In the genomic region with DNA sequence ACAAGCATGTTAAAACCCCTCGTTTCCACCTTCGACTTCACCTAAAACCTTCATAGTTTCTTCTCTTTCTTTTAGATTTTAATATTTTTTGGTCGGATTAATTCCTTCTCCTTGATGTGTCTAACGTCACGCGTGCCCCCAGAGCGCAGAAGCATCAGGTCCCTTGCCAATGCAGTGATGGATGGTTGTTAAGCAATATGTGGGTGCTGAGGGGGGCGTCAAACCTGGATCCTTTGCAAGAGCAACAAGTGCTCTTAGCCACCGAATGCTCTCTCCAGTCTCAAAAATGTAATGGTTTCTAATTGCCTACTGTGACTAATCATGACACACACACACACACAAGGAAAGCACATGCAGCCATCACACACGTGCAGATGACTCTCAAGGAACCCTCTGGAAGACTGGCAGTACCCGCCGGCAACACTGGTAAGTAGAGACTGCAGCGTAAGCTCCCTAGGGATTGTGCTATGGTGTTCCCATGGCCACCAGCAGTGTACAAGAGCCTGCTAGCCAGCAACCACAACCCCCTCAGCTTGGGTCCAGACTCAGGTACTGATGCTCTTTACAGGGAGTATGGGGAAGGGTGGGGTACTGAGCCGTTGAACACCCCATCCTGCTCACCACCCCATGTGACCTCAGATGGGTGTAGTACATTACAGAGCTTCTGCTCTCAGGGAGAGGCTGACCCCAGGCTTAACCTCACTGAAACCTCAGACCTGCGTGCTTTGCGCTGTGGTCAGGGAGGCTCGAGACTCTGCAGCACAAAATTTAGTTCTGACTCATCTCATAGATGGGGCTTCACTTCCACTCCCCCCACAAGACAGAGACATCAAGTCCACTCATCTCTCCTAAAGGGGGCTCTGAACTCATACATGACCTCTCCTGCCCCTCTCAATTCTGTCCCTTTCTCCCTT, we compare ENCODE assay signal across 15 mouse cellular contexts. TPM values are rescaled to one million over a fixed set of nuclear protein-coding genes. Genes with fewer than 3 reads are reported as not detected.
DNase-seq lines count a peak whose midpoint lies in the region; ATAC-seq and TF ChIP-seq lines count a peak whose summit lies in the region.
"Had no signal": no experiment of that assay in that cellular context is flagged by ENCODE, and none has a peak within 500 bp of the region (broad histone marks: within the 10 kb centered on the region; RNA-seq: fewer than 3 reads in every experiment).

No protein-coding gene starts in this region.

- H3K27me3 ChIP-seq in limb, embryonic 15.5 days: no peaks in the 10 kb centered on the region
- H3K27me3 ChIP-seq in limb, embryonic 10.5 days (ENCODE audit: low read depth, poor library complexity, severe bottlenecking): no peaks in the 10 kb centered on the region
- H3K27me3 ChIP-seq in forebrain, postnatal 0 days (ENCODE audit: insufficient read depth, low read length): no peaks in the 10 kb centered on the region
- no peaks in the 10 kb centered on the region for H3K27me3 ChIP-seq in heart, adult 2 months (ENCODE audit: control insufficient read depth, insufficient read depth, low read length)
- H3K27me3 ChIP-seq: neural tube, embryonic 12.5 days had no signal

- intact Hi-C loops in heart, adult 2 months (cut with DNase I): no loop called here

- no peak for TF ChIP-seq EP300 in heart, adult 2 months (IDR thresholded peaks at IDR 0.05; ENCODE audit: insufficient read depth, low read depth, low read length)

- no peak overlapping the region for H3K9ac ChIP-seq in limb, embryonic 15.5 days
- H3K9ac ChIP-seq in forebrain, postnatal 0 days: no peak overlapping the region
- no peak overlapping the region for H3K9ac ChIP-seq in heart, adult 2 months (ENCODE audit: low read depth, low read length)
- H3K9ac ChIP-seq: neural tube, embryonic 12.5 days had no signal

- H3K9me3 ChIP-seq in limb, embryonic 15.5 days: no peaks in the 10 kb centered on the region
- H3K9me3 ChIP-seq in limb, embryonic 10.5 days (replicated peaks): no peaks in the 10 kb centered on the region
- H3K9me3 ChIP-seq in forebrain, postnatal 0 days (ENCODE audit: low read length): no peaks in the 10 kb centered on the region
- H3K9me3 ChIP-seq: neural tube, embryonic 12.5 days had no signal

- no peaks in the 10 kb centered on the region for H3K79me2 ChIP-seq in heart, adult 2 months (replicated peaks; ENCODE audit: control insufficient read depth, insufficient read depth, low read length)

- no peak for DNase-seq in limb, embryonic 10.5 days (ENCODE audit: low spot score)
- DNase-seq in CD4-positive helper T cell, adult 2 months (ENCODE audit: low read depth, low spot score): peak; percentile 77
- DNase-seq in forebrain, postnatal 0 days: no peak
- DNase-seq in adrenal gland, adult 18-20 months (ENCODE audit: low spot score in 2 of 2): no peak
- no peak for DNase-seq in heart, adult 2 months
- DNase-seq: adrenal gland, adult 8-10 months; gastrocnemius, postnatal 14 days; heart, postnatal 14 days had no signal

- H3K36me3 ChIP-seq in limb, embryonic 15.5 days: peaks cover 21% of the 10 kb centered on the region
- peaks cover 24% of the 10 kb centered on the region for H3K36me3 ChIP-seq in limb, embryonic 10.5 days
- H3K36me3 ChIP-seq in forebrain, postnatal 0 days (ENCODE audit: insufficient read depth): no peaks in the 10 kb centered on the region
- no peaks in the 10 kb centered on the region; the same call in 1 of the 2 replicates for H3K36me3 ChIP-seq in heart, adult 2 months (ENCODE audit: control insufficient read depth, insufficient read depth, low read length)

- H3K27ac ChIP-seq in limb, embryonic 15.5 days: 0 out of 2 replicates have a peak overlapping the region, but pooled peaks have one; percentile 5
- H3K27ac ChIP-seq in limb, embryonic 10.5 days: no peak overlapping the region
- H3K27ac ChIP-seq in forebrain, postnatal 0 days (ENCODE audit: low read depth, low read length): no peak overlapping the region
- H3K27ac ChIP-seq in heart, adult 2 months: no peak overlapping the region
- H3K27ac ChIP-seq: neural tube, embryonic 12.5 days had no signal

- no peak overlapping the region for H3K4me2 ChIP-seq in limb, embryonic 15.5 days
- H3K4me2 ChIP-seq in forebrain, postnatal 0 days (ENCODE audit: low read depth): no peak overlapping the region
- H3K4me2 ChIP-seq: neural tube, embryonic 12.5 days had no signal

- H3K4me3 ChIP-seq in limb, embryonic 15.5 days: no peak overlapping the region
- H3K4me3 ChIP-seq in limb, embryonic 10.5 days: no peak overlapping the region
- H3K4me3 ChIP-seq in forebrain, postnatal 0 days (ENCODE audit: low read depth, low read length): no peak overlapping the region
- H3K4me3 ChIP-seq in heart, adult 2 months: no peak overlapping the region
- H3K4me3 ChIP-seq: neural tube, embryonic 12.5 days had no signal

- H3K4me1 ChIP-seq in limb, embryonic 15.5 days: peaks cover 36% of the 10 kb centered on the region
- peaks cover 46% of the 10 kb centered on the region for H3K4me1 ChIP-seq in limb, embryonic 10.5 days
- H3K4me1 ChIP-seq in forebrain, postnatal 0 days (ENCODE audit: insufficient read depth): no peaks in the 10 kb centered on the region
- H3K4me1 ChIP-seq in heart, adult 2 months (ENCODE audit: control insufficient read depth, insufficient read depth, low read length): peaks cover 9% of the 10 kb centered on the region
- H3K4me1 ChIP-seq: neural tube, embryonic 12.5 days had no signal

- WGBS in limb, embryonic 15.5 days: 72% methylated on average over 17 of the region's 17 CpGs
- WGBS in limb, embryonic 10.5 days: 82% methylated on average over 17 of the region's 17 CpGs
- 82% methylated on average over 17 of the region's 17 CpGs for WGBS in forebrain, postnatal 0 days
- WGBS in heart, adult 2 months: 79% methylated on average over 17 of the region's 17 CpGs

- ATAC-seq in limb, embryonic 15.5 days (ENCODE audit: insufficient number of reproducible peaks, low FRiP score, low TSS enrichment, low read depth): no peak
- peak; percentile 72 for ATAC-seq in activated CD4-positive, CD25-positive, alpha-beta regulatory T cell, adult 4 months
- peak; percentile 72 for ATAC-seq in megakaryocyte, adult 5-6 weeks (ENCODE audit: poor library complexity, severe bottlenecking)
- no peak for ATAC-seq in forebrain, postnatal 0 days
- ATAC-seq: intestine, embryonic 16.5 days had no signal

- TF ChIP-seq CTCF in forebrain, postnatal 0 days (IDR thresholded peaks at IDR 0.05; ENCODE audit: low read depth): no peak
- TF ChIP-seq CTCF in heart, adult 2 months (IDR thresholded peaks at IDR 0.05): no peak

- TF ChIP-seq POLR2A in heart, adult 2 months (IDR thresholded peaks at IDR 0.05; ENCODE audit: insufficient read depth, low read depth, low read length): no peak

RNA-seq across cellular contexts. Expression of gene Itgb7, which starts 1.1 kb away (rescaled TPM):
- polyA plus RNA-seq in limb, embryonic 15.5 days (2015; fragmentation: Nextera tagmentation; extraction: Ambion mirVana): 6.3 and 6.6 TPM in 2 replicates
- polyA plus RNA-seq in limb, embryonic 10.5 days (2016; fragmentation: Nextera tagmentation; extraction: Ambion mirVana): 1.2 and 1.5 TPM in 2 replicates
- polyA plus RNA-seq in activated CD4-positive, CD25-positive, alpha-beta regulatory T cell, adult 4 months (2017; shearing (Covaris generic)): 100 to 1,000 TPM; 511 to 537 TPM
- 638 and 660 TPM in 2 replicates for total RNA-seq in megakaryocyte, adult 5-6 weeks (2015)
- 1,192 and 1,305 TPM in 2 replicates for total RNA-seq in megakaryocyte, adult 5-6 weeks (2017)
- 0.31 and 2.4 TPM in 2 replicates for total RNA-seq in forebrain, postnatal 0 days (2014; rRNA removed)
- 0.50 and 0.75 TPM in 2 replicates for polyA plus RNA-seq in forebrain, postnatal 0 days (2015; fragmentation: Nextera tagmentation; extraction: Ambion mirVana)
- total RNA-seq in adrenal gland, adult 18-20 months (2021): 1 to 10 TPM; 4.1 to 7.4 TPM
- total RNA-seq in heart, adult 2 months (2021): 1 to 10 TPM; 1.5 to 2.0 TPM
- 2.4 and 4.6 TPM in 2 replicates for polyA plus RNA-seq in heart, adult 2 months (2012; rRNA removed)

RNA-seq across cellular contexts. Expression of gene Csad, which starts 26.1 kb away (rescaled TPM):
- polyA plus RNA-seq in limb, embryonic 15.5 days (2015; fragmentation: Nextera tagmentation; extraction: Ambion mirVana): 80.3 and 81.8 TPM in 2 replicates
- polyA plus RNA-seq in limb, embryonic 10.5 days (2016; fragmentation: Nextera tagmentation; extraction: Ambion mirVana): 38.8 and 55.0 TPM in 2 replicates
- 1 to 10 TPM; 6.6 to 9.3 TPM for polyA plus RNA-seq in activated CD4-positive, CD25-positive, alpha-beta regulatory T cell, adult 4 months (2017; shearing (Covaris generic))
- 5.6 and 9.3 TPM in 2 replicates for total RNA-seq in megakaryocyte, adult 5-6 weeks (2015)
- total RNA-seq in megakaryocyte, adult 5-6 weeks (2017): 8.6 and 15.4 TPM in 2 replicates
- total RNA-seq in forebrain, postnatal 0 days (2014; rRNA removed): 46.2 and 47.8 TPM in 2 replicates
- polyA plus RNA-seq in forebrain, postnatal 0 days (2015; fragmentation: Nextera tagmentation; extraction: Ambion mirVana): 25.9 and 29.9 TPM in 2 replicates
- 100 to 1,000 TPM in 1 of 2 experiments, 10 to 100 TPM in 1; 81.7 to 106 TPM for total RNA-seq in adrenal gland, adult 18-20 months (2021)
- total RNA-seq in heart, adult 2 months (2021): 10 to 100 TPM; 13.1 to 15.6 TPM
- 33.4 and 42.1 TPM in 2 replicates for polyA plus RNA-seq in heart, adult 2 months (2012; rRNA removed)

RNA-seq across cellular contexts. Expression of gene Rarg, which starts 26.7 kb away (rescaled TPM):
- 120 and 128 TPM in 2 replicates for polyA plus RNA-seq in limb, embryonic 15.5 days (2015; fragmentation: Nextera tagmentation; extraction: Ambion mirVana)
- polyA plus RNA-seq in limb, embryonic 10.5 days (2016; fragmentation: Nextera tagmentation; extraction: Ambion mirVana): 111 and 148 TPM in 2 replicates
- polyA plus RNA-seq in activated CD4-positive, CD25-positive, alpha-beta regulatory T cell, adult 4 months (2017; shearing (Covaris generic)): 10 to 100 TPM; 16.9 to 24.8 TPM
- total RNA-seq in megakaryocyte, adult 5-6 weeks (2015): 34.6 and 39.9 TPM in 2 replicates
- total RNA-seq in megakaryocyte, adult 5-6 weeks (2017): 30.8 and 31.9 TPM in 2 replicates
- 6.5 and 12.3 TPM in 2 replicates for total RNA-seq in forebrain, postnatal 0 days (2014; rRNA removed)
- polyA plus RNA-seq in forebrain, postnatal 0 days (2015; fragmentation: Nextera tagmentation; extraction: Ambion mirVana): 4.5 and 4.6 TPM in 2 replicates
- total RNA-seq in adrenal gland, adult 18-20 months (2021): 10 to 100 TPM; 21.7 to 27.2 TPM
- total RNA-seq in heart, adult 2 months (2021): 10 to 100 TPM; 18.1 to 20.3 TPM
- 19.9 and 26.9 TPM in 2 replicates for polyA plus RNA-seq in heart, adult 2 months (2012; rRNA removed)

RNA-seq across cellular contexts. Expression of gene Zfp740, which starts 27.6 kb away (rescaled TPM):
- polyA plus RNA-seq in limb, embryonic 15.5 days (2015; fragmentation: Nextera tagmentation; extraction: Ambion mirVana): 51.9 and 59.9 TPM in 2 replicates
- 73.0 and 88.7 TPM in 2 replicates for polyA plus RNA-seq in limb, embryonic 10.5 days (2016; fragmentation: Nextera tagmentation; extraction: Ambion mirVana)
- polyA plus RNA-seq in activated CD4-positive, CD25-positive, alpha-beta regulatory T cell, adult 4 months (2017; shearing (Covaris generic)): 10 to 100 TPM; 21.5 to 23.1 TPM
- total RNA-seq in megakaryocyte, adult 5-6 weeks (2015): 27.7 and 38.0 TPM in 2 replicates
- total RNA-seq in megakaryocyte, adult 5-6 weeks (2017): 39.9 and 48.4 TPM in 2 replicates
- total RNA-seq in forebrain, postnatal 0 days (2014; rRNA removed): 67.2 and 83.2 TPM in 2 replicates
- 20.0 and 29.7 TPM in 2 replicates for polyA plus RNA-seq in forebrain, postnatal 0 days (2015; fragmentation: Nextera tagmentation; extraction: Ambion mirVana)
- total RNA-seq in adrenal gland, adult 18-20 months (2021): 10 to 100 TPM; 49.8 to 65.0 TPM
- 10 to 100 TPM; 31.6 to 32.8 TPM for total RNA-seq in heart, adult 2 months (2021)
- polyA plus RNA-seq in heart, adult 2 months (2012; rRNA removed): 16.2 and 29.9 TPM in 2 replicates

RNA-seq across cellular contexts. Expression of gene Gm9918, which starts 39.7 kb away (rescaled TPM):
- 0.79 and 0.83 TPM in 2 replicates for polyA plus RNA-seq in limb, embryonic 15.5 days (2015; fragmentation: Nextera tagmentation; extraction: Ambion mirVana)
- polyA plus RNA-seq in limb, embryonic 10.5 days (2016; fragmentation: Nextera tagmentation; extraction: Ambion mirVana): 1.1 and 1.4 TPM in 2 replicates
- polyA plus RNA-seq in activated CD4-positive, CD25-positive, alpha-beta regulatory T cell, adult 4 months (2017; shearing (Covaris generic)): not detected
- total RNA-seq in megakaryocyte, adult 5-6 weeks (2015): not detected in 2 replicates
- not detected in 2 replicates for total RNA-seq in megakaryocyte, adult 5-6 weeks (2017)
- total RNA-seq in forebrain, postnatal 0 days (2014; rRNA removed): 0.15 TPM in 1 of 2 replicates, not detected in the other
- polyA plus RNA-seq in forebrain, postnatal 0 days (2015; fragmentation: Nextera tagmentation; extraction: Ambion mirVana): not detected in 2 replicates
- total RNA-seq in adrenal gland, adult 18-20 months (2021): under 1 TPM in 1 of 2 experiments, not detected in 1; 0.13 TPM
- total RNA-seq in heart, adult 2 months (2021): not detected
- polyA plus RNA-seq in heart, adult 2 months (2012; rRNA removed): 0.06 TPM in 1 of 2 replicates, not detected in the other
- total RNA-seq: gastrocnemius, postnatal 14 days; heart, postnatal 14 days; left cerebral cortex, postnatal 14 days had no signal
- polyA plus RNA-seq: large intestine, adult 2 months had no signal

Comparison
In these comparisons a context has a peak if more than half of its experiments do, and no peak if none do; other contexts are left out.
1. ATAC-seq: peak in activated CD4-positive, CD25-positive, alpha-beta regulatory T cell, adult 4 months (single experiment) and megakaryocyte, adult 5-6 weeks (single experiment); none in limb, embryonic 15.5 days (single experiment) and forebrain, postnatal 0 days (single experiment).
2. RNA of gene Itgb7, which starts 1.1 kb away (polyA plus RNA-seq): 511 to 537 TPM in activated CD4-positive, CD25-positive, alpha-beta regulatory T cell, adult 4 months; 6.3 to 6.6 TPM in limb, embryonic 15.5 days, 2.4 to 4.6 TPM in heart, adult 2 months, 1.2 to 1.5 TPM in limb, embryonic 10.5 days and 0.50 to 0.75 TPM in forebrain, postnatal 0 days; every median in the first group is over 10 times any median in the second.